Mouse (Mus musculus) G1E (cell line): Measurements from ENCODE around the gene Ccna1.

Experiments
- GATA1 ChIP-seq: IDR thresholded peaks from 2 replicates; pipeline ENCODE4 v1.6.1; 2012; ENCODE audit warnings: borderline replicate concordance, low read length, inconsistent platforms, mixed read lengths
- POLR2AphosphoS5 ChIP-seq: IDR thresholded peaks from 2 replicates; pipeline ENCODE4 v1.6.1; 2012; ENCODE audit warnings: low read depth, low read length, inconsistent platforms; ENCODE audit not compliant: insufficient replicate concordance

DNA sequence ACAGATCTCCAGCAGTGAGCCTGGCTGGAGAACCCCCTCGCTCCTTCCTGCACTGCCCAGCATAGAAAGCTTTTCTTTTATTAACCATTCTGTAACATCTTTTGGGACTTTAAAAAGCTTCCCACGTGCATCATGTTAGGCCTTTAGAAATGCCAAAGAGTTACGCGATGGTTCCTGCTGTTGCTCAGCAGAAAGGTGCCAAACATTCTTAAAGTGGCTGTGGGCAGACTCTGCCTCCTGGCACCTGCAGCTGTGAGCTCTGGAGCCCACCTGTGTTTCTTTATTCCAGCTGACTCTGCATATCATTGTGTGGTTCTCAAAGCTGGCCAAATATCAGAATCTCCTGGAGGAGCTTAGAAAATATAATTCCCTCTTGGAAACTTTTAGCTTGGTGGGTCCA, 51.3 kb downstream of the Ccna1 start:
- TF ChIP-seq GATA1, result no peak
- no peak for TF ChIP-seq POLR2AphosphoS5
